Mouse (Mus musculus) small intestine, adult 2 months (tissue): ENCODE measurements around the gene Pnpla2.

Source experiments
- CTCF ChIP-seq: fragments of 200-500 bp; IDR thresholded peaks from 2 replicates; pipeline ENCODE4 v1.5.1; 2012; ENCODE audit warnings: low read depth, mild to moderate bottlenecking, control low read depth, inconsistent platforms, low read length, moderate library complexity, mixed read lengths; ENCODE audit not compliant: insufficient replicate concordance, insufficient read length; ENCODE audit errors: extremely low read depth
- POLR2A ChIP-seq: fragments of 200-500 bp; IDR thresholded peaks from 2 replicates; pipeline ENCODE4 v1.6.1; 2012; ENCODE audit warnings: low read depth, mild to moderate bottlenecking, control low read depth, inconsistent platforms, low read length, moderate library complexity

DNA sequence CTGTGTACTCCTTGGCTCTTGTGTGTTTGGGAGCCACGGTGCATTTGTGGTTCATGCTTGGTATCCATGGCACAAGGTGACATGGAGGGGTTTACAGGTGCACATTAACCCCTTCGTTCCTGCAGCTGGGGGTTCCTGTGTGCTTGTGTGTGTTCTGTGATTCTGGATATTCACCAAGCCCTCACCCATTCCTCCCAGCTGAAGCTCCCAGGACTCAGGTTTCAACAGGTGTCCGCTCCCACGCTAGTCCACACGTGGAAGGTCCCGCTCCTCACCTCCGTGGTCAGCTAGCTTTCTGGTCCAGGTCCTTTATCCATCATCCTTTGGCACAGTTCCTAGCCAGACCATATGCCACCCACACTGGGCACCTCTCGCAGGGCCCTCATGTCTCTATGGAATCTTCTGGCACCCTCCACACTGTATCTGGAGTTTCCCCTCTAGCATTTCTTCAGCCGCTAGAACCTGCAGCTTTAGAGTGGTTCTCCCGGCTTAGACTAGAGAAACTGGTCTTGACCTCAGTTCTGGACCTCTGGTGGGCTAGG lies 11.7 kb downstream of the Pnpla2 start:
- no peak for TF ChIP-seq CTCF
- TF ChIP-seq POLR2A = no peak
